Mouse (Mus musculus) liver, postnatal 0 days (tissue): ENCODE data around the gene Cdc27.
"Not testable (repeated sequence)": the region's sequence is repeated elsewhere in the genome, so short reads cannot be mapped to it uniquely, and the experiment has no call there.

Experiments used
- CTCF ChIP-seq: sonication (generic); IDR thresholded peaks from 2 replicates; pipeline ENCODE4 v1.5.1; 2016; ENCODE audit warnings: antibody characterized with exemption, low read depth
- EP300 ChIP-seq: IDR thresholded peaks from 2 replicates; pipeline ENCODE4 v1.6.1; 2016; ENCODE audit warnings: antibody characterized with exemption, low read depth, mild to moderate bottlenecking

GRCm38 (mm10) chr11:104570515-104570914 is 20.1 kb upstream of the Cdc27 start:
- not testable (repeated sequence) for TF ChIP-seq CTCF, EP300
